Mouse (Mus musculus) heart, embryonic 12.5 days (tissue): Measurements from ENCODE around the gene Cckbr. TPM values are rescaled to one million over a fixed set of nuclear protein-coding genes. Genes with fewer than 3 reads are reported as not detected.
"Not testable (repeated sequence)": the region's sequence is repeated elsewhere in the genome, so short reads cannot be mapped to it uniquely, and the experiment has no call there.

Source experiments
- ATAC-seq: fragments of 200-750 bp; cut with Nextera tagmentation; 2 replicates; pipeline ENCODE4 v1.8.0; 2017; ENCODE audit warnings: moderate TSS enrichment, moderate library complexity; ENCODE audit not compliant: insufficient number of reproducible peaks, low FRiP score
- H3K27ac ChIP-seq: fragments of 300-500 bp; sonication (generic); 2 replicates; pipeline ENCODE4 v1.5.1; 2016; ENCODE audit warnings: mild to moderate bottlenecking, moderate library complexity; ENCODE audit not compliant: poor library complexity, severe bottlenecking
- H3K27me3 ChIP-seq: fragments of 300-500 bp; sonication (generic); replicated peaks from 2 replicates; pipeline ENCODE4 v1.6.1; 2016; ENCODE audit warnings: mild to moderate bottlenecking, moderate library complexity
- H3K36me3 ChIP-seq: fragments of 300-500 bp; sonication (generic); 2 replicates; pipeline ENCODE4 v1.6.1; 2016; ENCODE audit warnings: mild to moderate bottlenecking, moderate library complexity
- H3K4me1 ChIP-seq: fragments of 300-500 bp; sonication (generic); replicated peaks from 2 replicates; pipeline ENCODE4 v1.6.1; 2016; ENCODE audit warnings: mild to moderate bottlenecking
- H3K4me2 ChIP-seq: fragments of 300-500 bp; sonication (generic); 2 replicates; pipeline ENCODE4 v1.6.1; 2016; ENCODE audit warnings: mild to moderate bottlenecking, moderate library complexity
- H3K4me3 ChIP-seq: fragments of 300-500 bp; sonication (generic); 2 replicates; pipeline ENCODE4 v1.5.1; 2016; ENCODE audit warnings: mild to moderate bottlenecking
- H3K9ac ChIP-seq: fragments of 300-500 bp; sonication (generic); 2 replicates; pipeline ENCODE4 v1.6.1; 2016; ENCODE audit warnings: mild to moderate bottlenecking, moderate library complexity
- H3K9me3 ChIP-seq: fragments of 300-500 bp; sonication (generic); replicated peaks from 2 replicates; pipeline ENCODE4 v1.6.1; 2016; ENCODE audit warnings: mild to moderate bottlenecking, moderate library complexity
- WGBS: fragments of 180-500 bp; shearing (Covaris S2); methylation state at CpG from one replicate; pipeline ENCODE4 v1.1.7; 2016; 5-methylcytosine and 5-hydroxymethylcytosine counted together
- polyA plus RNA-seq: library from polyadenylated mRNA; unstranded; fragments of >200 nt; fragmentation: Nextera tagmentation; extraction: Ambion mirVana; gene quantifications from 2 replicates; pipeline ENCODE4 v1.2.1, GENCODE M21; 2016

The Cckbr gene
- polyA plus RNA-seq, 1 experiment from 2014 or later = not detected

- Histone ChIP-seq H3K27ac (no peak overlapping the region), H3K9ac (no peak overlapping the region), H3K36me3 (no peaks in the 10 kb centered on the region), H3K4me1 (peaks cover 15% of the 10 kb centered on the region), H3K4me3 (no peak overlapping the region), H3K4me2 (no peak overlapping the region), H3K9me3 (no peaks in the 10 kb centered on the region), H3K27me3 (no peaks in the 10 kb centered on the region)
- no peak for ATAC-seq
- WGBS = 44% methylated on average over 7 of the region's 7 CpGs
These were observed 12.6 kb downstream of the Cckbr start for GRCm38 (mm10) chr7:105437979-105438772.

- no peaks in the 10 kb centered on the region for H3K9me3 ChIP-seq
- 30% methylated on average over 4 of the region's 4 CpGs for WGBS
- H3K36me3 ChIP-seq = no peaks in the 10 kb centered on the region
- H3K9ac ChIP-seq = no peak overlapping the region
- H3K4me1 ChIP-seq = peaks cover 15% of the 10 kb centered on the region
- no peak overlapping the region for H3K27ac ChIP-seq
- H3K4me2 ChIP-seq = no peak overlapping the region
- no peak for ATAC-seq
- no peaks in the 10 kb centered on the region for H3K27me3 ChIP-seq
- H3K4me3 ChIP-seq = no peak overlapping the region
These were observed 15.9 kb downstream of the Cckbr start for GRCm38 (mm10) chr7:105441426-105441825.

DNA sequence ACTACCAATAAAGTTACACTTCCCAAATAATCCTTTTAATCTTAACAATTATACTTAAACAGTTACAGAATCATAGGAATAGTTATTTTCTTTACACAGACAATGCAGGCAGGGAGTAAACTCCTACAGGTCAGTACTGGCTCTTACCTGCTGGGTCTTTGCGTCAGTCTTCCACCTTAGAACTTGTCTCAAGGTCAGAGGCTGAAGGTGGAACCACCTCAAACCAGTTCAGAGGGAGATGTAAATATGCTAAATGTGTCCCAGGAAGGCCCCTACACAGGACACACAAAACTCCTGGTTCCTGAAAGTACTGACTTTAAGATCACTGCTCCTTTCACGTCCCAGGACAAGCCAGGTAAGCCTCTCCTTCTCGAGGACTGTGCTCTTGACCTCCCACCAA is 19.5 kb downstream of the Cckbr start:
- H3K27ac ChIP-seq = no peak overlapping the region
- H3K9ac ChIP-seq = no peak overlapping the region
- no peaks in the 10 kb centered on the region for H3K27me3 ChIP-seq
- H3K4me3 ChIP-seq = no peak overlapping the region
- no peak overlapping the region for H3K4me2 ChIP-seq
- H3K36me3 ChIP-seq = no peaks in the 10 kb centered on the region
- 65% methylated on average over 3 of the region's 3 CpGs for WGBS
- 0 out of 2 replicates have a peak, but pooled peaks cover 7% of the 10 kb centered on the region for H3K4me1 ChIP-seq
- no peaks in the 10 kb centered on the region for H3K9me3 ChIP-seq
- no peak for ATAC-seq

GRCm38 (mm10) chr7:105453345-105453744 is 27.8 kb downstream of the Cckbr start:
- not testable (repeated sequence) for H3K9me3 ChIP-seq, H3K4me3 ChIP-seq, H3K4me1 ChIP-seq, H3K27me3 ChIP-seq, H3K36me3 ChIP-seq, ATAC-seq, H3K9ac ChIP-seq, H3K4me2 ChIP-seq, H3K27ac ChIP-seq
- 83% methylated on average over 4 of the region's 4 CpGs for WGBS

DNA sequence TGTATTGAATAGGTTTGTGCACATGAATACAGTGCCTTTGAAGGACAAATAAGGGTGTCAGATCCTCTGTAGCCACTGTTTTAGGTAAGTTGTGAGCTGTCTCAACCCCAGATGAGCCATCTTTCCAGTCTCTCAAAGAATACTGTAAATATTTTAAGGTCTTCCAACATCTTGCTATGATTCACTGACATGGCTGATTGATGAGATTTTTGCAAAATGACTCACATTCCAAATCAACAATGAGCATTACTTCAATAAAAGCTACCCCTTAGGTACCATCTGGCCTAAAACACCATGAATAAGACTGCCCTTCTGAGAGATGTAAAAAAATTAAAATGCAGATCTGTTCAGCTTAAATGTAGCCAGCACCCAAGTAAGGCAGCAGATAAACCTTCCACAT is 33.0 kb downstream of the Cckbr start:
- Histone ChIP-seq H3K27ac (no peak overlapping the region), H3K36me3 (no peaks in the 10 kb centered on the region)
- ATAC-seq = no peak

DNA sequence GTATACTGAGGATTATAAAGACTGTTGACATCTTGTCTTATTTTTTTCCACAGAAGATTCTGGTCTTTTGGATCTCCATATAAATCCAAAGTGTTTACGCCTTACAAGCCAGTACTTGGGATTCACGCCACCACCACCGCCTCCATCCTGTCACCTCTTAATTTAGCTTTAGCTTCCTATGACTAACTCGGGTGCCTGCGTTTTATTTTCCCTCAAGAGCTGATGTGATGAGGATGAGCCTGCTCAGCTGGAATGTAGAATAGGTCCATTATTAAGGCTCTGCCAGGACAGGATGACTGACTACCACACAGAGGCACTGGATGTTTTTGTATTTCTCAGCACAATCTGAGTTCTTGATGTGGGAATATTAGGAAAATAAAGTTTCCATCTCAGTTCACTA is 40.0 kb downstream of the Cckbr start:
- not testable (repeated sequence) for H3K9ac ChIP-seq, H3K4me1 ChIP-seq, H3K9me3 ChIP-seq, H3K27ac ChIP-seq, H3K36me3 ChIP-seq, H3K4me3 ChIP-seq, H3K4me2 ChIP-seq, ATAC-seq, H3K27me3 ChIP-seq
- WGBS = 70% methylated on average over 5 of the region's 5 CpGs

More for the DNA sequence above, 33.0 kb downstream of the Cckbr start:
- Histone ChIP-seq H3K9ac (no peak overlapping the region), H3K4me1 (no peaks in the 10 kb centered on the region), H3K27me3 (no peaks in the 10 kb centered on the region), H3K4me2 (no peak overlapping the region), H3K9me3 (no peaks in the 10 kb centered on the region), H3K4me3 (no peak overlapping the region)

GRCm38 (mm10) chr7:105472607-105473006 is 47.1 kb downstream of the Cckbr start:
- H3K36me3 ChIP-seq = no peaks in the 10 kb centered on the region
- H3K4me1 ChIP-seq = peaks cover 17% of the 10 kb centered on the region
- H3K9me3 ChIP-seq = no peaks in the 10 kb centered on the region
- no peak overlapping the region for H3K27ac ChIP-seq
- 40% methylated on average over 1 of the region's 1 CpGs for WGBS
- no peak overlapping the region for H3K9ac ChIP-seq
- no peak overlapping the region for H3K4me2 ChIP-seq
- no peaks in the 10 kb centered on the region for H3K27me3 ChIP-seq
- ATAC-seq = no peak
- H3K4me3 ChIP-seq = no peak overlapping the region

DNA sequence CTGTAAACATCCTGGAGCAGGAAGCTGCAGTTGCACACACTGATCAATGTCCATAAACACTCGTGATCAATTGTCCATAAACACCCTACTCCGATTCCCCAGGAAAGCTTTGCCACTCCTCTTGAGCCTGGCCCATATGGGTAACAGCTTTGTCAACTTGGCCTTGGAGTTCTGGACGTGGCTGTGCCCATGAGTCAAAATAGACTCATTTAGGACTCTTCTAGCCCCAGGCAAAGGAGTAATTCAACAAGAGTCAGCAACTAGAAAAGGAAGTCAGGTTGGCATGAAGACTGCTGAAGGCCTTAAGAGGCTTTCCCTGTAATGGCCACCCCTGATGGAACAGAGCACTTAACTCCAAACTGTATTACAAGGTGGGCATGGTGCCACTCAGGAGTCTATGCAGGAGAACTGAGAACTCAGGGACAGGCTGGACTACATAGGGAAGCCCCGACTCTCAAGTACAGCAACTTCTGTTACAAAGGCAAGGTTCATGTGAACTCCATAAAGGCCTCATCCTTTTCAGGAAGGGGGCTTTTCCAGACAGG is 49.3 kb downstream of the Cckbr start:
- no peak overlapping the region for H3K27ac ChIP-seq
- no peak for ATAC-seq
- H3K4me2 ChIP-seq = no peak overlapping the region
- H3K4me3 ChIP-seq = no peak overlapping the region
- 75% methylated on average over 4 of the region's 4 CpGs for WGBS
- H3K36me3 ChIP-seq = no peaks in the 10 kb centered on the region
- H3K4me1 ChIP-seq = peaks cover 20% of the 10 kb centered on the region
- H3K9ac ChIP-seq = no peak overlapping the region
- H3K27me3 ChIP-seq = no peaks in the 10 kb centered on the region
- H3K9me3 ChIP-seq = no peaks in the 10 kb centered on the region

- H3K9me3 ChIP-seq = no peaks in the 10 kb centered on the region
- H3K4me3 ChIP-seq = no peak overlapping the region
- no peak for ATAC-seq
- H3K9ac ChIP-seq = no peak overlapping the region
- peaks cover 24% of the 10 kb centered on the region for H3K4me1 ChIP-seq
- H3K27me3 ChIP-seq = no peaks in the 10 kb centered on the region
- H3K36me3 ChIP-seq = no peaks in the 10 kb centered on the region
- no peak overlapping the region for H3K4me2 ChIP-seq
- H3K27ac ChIP-seq = no peak overlapping the region
- 52% methylated on average over 7 of the region's 7 CpGs for WGBS
These were observed 49.9 kb downstream of the Cckbr start for GRCm38 (mm10) chr7:105475396-105475949.

GRCm38 (mm10) chr7:105476683-105477432 is 51.3 kb downstream of the Cckbr start:
- WGBS = 72% methylated on average over 10 of the region's 10 CpGs

DNA sequence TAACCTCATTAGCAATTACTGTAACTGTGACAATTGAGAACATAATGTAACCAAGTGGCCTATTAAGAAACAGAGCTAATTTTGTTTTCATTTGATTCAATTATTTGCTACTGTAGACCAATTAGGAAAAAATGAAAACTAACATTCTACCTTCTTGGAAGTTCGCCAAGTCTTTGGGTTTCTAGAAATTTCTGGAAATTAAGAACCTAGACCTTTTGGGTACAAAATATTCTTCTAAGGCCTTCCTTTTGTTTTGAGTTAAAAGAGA is 51.8 kb downstream of the Cckbr start:
- no peak overlapping the region for H3K9ac ChIP-seq
- no peak for ATAC-seq
- H3K27ac ChIP-seq = no peak overlapping the region
- H3K4me2 ChIP-seq = no peak overlapping the region
- H3K4me1 ChIP-seq = peaks cover 43% of the 10 kb centered on the region
- no peak overlapping the region for H3K4me3 ChIP-seq
- H3K27me3 ChIP-seq = no peaks in the 10 kb centered on the region
- 89% methylated on average over 1 of the region's 1 CpGs for WGBS
- no peaks in the 10 kb centered on the region for H3K36me3 ChIP-seq
- H3K9me3 ChIP-seq = no peaks in the 10 kb centered on the region

More at GRCm38 (mm10) chr7:105476683-105477432, 51.3 kb downstream of the Cckbr start:
- ATAC-seq = no peak
- H3K36me3 ChIP-seq = no peaks in the 10 kb centered on the region
- H3K9ac ChIP-seq = no peak overlapping the region
- no peak overlapping the region for H3K4me2 ChIP-seq
- no peak overlapping the region for H3K27ac ChIP-seq
- no peak overlapping the region for H3K4me3 ChIP-seq
- peaks cover 38% of the 10 kb centered on the region for H3K4me1 ChIP-seq
- no peaks in the 10 kb centered on the region for H3K27me3 ChIP-seq
- no peaks in the 10 kb centered on the region for H3K9me3 ChIP-seq
